Mouse (Mus musculus): ENCODE measurements around the gene Rbm5.

Rbm5 gene

GRCm38 (mm10) chr9:107734567-107734971 is 36.2 kb downstream of the Rbm5 start:
- DNase-seq (ENCODE audit: low spot score in 2 of 2): no peak

GRCm38 (mm10) chr9:107729709-107730108 is 41.1 kb downstream of the Rbm5 start:
- no peak for DNase-seq (ENCODE audit: low spot score in 2 of 2)

- DNase-seq (ENCODE audit: low spot score in 2 of 2): no peak
These were observed 41.7 kb downstream of the Rbm5 start for GRCm38 (mm10) chr9:107728919-107729670.

- no peak for DNase-seq (ENCODE audit: low spot score in 2 of 2)
These were observed 43.8 kb downstream of the Rbm5 start for GRCm38 (mm10) chr9:107727041-107727440.

DNA sequence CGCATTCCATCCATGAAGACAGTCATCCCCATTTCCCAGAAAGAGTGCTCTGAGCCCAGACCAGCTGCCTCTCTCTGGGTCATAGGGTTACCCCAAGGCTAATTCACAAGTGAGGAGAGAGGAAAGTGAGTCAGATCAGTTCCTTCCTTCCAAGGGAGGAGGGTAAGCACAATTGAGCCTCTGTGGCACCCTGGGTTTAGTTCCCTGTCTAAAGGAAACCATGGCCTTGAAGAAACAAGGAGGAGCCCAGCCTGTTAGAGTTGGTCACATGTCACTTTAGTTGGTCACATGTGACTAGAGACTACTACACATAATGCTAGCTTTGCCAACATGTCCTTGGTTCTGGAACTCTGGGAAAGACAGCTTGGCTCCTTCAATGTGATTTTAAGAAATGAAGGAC is 46.0 kb downstream of the Rbm5 start:
- no peak for DNase-seq (ENCODE audit: low spot score in 2 of 2)

DNA sequence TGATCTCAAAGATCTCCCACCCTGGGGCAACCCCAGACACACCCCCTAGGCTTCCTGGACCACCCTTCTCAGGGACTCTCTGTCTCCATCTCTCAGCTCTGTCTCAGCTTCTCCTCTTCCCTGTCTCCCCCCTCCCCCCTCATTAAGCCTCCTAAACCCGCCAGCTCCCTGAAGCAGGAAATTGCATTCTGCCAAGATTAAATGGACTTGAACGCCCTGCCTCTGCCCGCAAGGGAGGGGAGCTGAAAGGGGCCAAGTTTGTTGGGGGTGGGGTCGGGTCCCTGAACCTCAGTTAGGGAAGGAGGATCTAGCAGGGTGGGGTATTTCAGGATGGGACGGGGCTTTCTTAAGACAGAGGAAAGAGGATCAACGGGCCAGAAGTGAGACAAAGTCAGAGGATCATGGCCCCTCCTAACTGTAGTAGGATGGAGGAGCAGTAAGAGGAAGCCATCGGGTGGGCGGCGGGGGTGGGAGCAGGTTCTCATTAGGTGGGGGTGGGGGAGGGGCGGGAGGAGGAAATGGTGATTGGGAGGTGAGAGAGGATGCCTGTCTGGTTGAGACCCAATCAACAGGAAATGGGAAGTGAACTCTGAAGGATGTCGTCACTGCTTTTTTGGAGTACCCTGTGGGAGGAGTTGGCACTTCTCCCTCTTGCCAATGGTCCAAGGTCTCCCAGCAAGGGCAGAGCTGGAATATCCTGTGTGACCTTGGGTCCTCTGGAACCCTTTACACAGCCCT is 46.8 kb downstream of the Rbm5 start:
- no peak for DNase-seq (ENCODE audit: low spot score in 2 of 2)

DNA sequence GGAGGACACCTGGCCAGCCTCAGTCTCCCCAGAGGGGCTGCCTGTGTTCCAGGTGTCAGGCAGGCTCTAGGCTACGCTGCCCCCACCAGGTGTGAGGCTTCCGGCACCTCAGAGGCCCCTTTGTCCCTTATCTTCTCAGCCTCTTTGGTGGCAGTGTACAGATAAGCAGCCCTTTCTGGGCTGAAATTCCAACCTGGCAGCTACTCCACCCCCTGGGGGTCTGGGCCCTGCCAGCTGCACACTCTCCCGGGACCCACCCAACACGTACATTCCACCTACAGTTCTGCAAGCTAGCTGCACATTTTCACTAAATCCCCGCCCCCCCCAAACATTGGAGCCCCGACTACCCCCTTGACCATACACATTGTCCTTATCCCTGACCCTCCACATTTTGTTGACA is 47.5 kb downstream of the Rbm5 start:
- no peak for DNase-seq (ENCODE audit: low spot score in 2 of 2)

DNA sequence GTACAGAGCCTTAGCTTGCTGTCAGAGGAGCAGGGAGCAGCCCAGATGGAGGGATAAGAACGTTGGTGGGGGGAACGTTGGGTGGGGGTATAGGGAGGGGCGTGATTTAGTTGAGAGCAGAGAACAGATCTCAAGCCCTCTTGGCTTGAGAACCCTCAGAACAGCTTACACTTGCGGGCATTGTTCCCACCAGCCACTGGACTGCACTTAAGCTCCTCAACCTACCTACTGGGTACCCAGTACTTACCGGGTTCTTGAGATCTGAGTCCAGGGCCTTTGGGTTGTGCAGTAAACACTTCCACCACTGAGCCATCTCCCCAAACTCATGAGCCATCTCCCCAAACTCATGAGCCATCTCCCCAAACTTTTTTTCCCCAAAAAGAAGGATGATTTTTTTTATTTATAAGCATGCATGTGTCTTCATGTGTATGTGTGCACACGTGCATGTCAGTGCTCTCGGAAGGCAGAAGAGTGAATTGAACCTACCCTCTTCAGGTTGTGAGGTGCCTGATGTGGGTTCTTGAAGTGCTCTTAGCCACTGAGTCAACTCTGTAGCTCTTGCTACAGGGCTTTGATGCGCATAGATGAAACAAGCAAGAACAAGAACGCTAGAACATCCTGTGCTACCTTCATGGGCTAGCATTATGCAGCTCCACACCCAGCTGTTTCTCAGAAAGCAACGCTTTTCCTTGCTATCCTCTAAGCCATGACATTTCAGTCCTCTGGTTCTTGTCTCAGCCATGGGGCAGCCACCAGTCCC is 51.8 kb downstream of the Rbm5 start:
- no peak for DNase-seq (ENCODE audit: low spot score in 2 of 2)

- DNase-seq (ENCODE audit: low spot score in 2 of 2): no peak
These were observed 53.8 kb downstream of the Rbm5 start for GRCm38 (mm10) chr9:107716951-107717350.

GRCm38 (mm10) chr9:107715632-107716031 is 55.2 kb downstream of the Rbm5 start:
- no peak for DNase-seq (ENCODE audit: low spot score in 2 of 2)

GRCm38 (mm10) chr9:107714221-107714952 is 56.4 kb downstream of the Rbm5 start:
- DNase-seq (ENCODE audit: low spot score in 2 of 2): no peak

GRCm38 (mm10) chr9:107709697-107710483 is 60.9 kb downstream of the Rbm5 start, which contains the start of gene Sema3f:
Gene Sema3f (minus strand): TSS chr9:107710475.
- DNase-seq (ENCODE audit: low spot score in 2 of 2): peak; percentile 67 to 83

DNA sequence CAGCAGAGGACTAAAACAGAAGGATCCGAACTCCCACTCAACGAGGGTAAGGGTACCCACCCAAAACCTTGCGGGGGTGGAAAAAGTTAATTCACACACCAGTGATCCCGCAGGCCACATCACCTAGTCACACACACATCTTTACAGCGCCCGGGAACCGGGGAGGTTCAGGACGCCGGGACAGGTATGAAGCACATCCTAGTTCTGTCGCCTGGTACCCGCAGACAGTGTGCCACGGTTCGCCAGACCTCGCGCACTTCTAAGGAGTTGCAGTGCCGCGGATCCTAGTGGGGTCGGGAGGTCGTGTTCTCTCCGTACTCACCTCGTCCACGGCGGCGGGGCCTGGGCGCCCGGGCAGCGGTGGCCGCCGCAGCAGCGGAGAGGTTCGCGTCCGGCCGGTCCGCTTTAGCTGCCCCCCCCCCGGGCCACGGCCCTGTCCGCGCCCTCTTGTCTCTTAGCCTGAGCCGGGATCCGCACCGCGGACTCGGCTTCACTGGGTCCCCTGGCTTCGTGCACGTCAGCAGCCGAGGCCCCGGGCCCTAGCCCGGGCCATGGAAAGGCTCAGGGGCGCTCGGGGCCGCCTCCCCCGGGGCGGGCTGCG is 61.6 kb downstream of the Rbm5 start:
- DNase-seq (ENCODE audit: low spot score in 2 of 2): no peak

DNA sequence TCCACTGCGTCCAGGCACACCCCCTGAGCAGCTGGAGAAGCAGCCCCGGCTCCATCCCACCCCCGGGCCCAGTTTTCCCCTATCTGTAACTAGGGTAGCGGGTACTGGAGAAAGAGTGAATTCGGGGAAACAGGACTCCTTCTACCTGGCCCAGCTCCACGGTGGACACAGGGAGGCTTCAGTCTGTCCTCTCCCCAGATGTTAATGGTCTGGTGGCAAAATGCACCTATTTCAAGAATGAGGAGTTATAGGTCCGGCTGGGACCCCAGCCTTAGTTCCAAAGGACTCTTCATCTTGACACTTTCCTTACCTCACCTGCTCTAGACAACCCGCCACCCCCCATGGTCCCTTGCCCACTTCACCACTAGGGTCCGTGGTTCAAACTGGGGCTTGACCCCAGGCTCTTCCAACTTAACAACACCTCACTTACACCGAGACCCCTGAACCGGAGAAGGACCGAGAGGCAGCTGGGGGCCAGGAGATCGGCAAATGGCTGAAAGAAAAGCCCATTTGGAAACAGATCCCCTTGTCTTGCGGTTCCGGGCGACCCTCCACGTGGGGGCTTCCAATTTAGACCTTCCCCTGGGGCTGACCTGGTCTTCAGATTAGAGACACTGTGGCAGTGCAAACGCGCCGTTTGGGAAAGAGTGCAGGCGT is 62.2 kb downstream of the Rbm5 start:
- DNase-seq (ENCODE audit: low spot score in 2 of 2): no peak

DNA sequence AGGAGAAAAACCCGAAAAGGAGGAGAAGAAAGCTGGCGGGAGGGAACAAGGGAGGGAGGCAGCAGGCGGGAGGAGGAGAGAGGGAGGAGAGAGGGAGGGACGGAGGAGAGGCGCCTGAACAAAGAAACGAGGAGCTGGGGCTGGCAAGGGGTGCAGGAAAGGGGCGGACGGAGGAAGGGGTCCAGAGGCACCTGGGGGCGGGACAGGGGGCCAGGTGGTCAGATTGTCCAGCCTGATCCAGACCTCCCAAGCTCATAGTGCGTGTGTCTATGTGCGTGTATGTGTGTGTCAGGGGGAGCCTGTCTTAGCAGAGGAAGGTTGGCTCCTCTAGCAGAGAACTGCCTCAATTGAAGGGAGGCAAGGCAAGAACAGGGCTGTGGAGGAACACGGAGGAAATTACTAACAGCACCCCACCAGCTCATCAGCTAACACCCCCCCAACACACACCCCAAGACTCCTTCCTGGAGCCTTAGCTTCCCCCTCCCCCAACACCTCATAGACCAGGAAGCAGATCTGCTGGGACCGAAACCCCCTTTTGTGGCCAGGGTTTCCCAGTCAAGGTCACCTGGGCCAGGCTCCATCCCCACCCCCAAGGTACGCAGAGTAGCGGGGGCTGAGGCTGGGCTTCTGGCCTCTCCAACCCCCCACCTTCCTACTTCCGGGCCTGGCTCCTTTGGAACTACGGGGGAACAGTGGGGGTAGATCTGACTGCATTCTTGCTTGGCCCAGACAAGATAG is 62.9 kb downstream of the Rbm5 start:
- no peak for DNase-seq (ENCODE audit: low spot score in 2 of 2)

DNA sequence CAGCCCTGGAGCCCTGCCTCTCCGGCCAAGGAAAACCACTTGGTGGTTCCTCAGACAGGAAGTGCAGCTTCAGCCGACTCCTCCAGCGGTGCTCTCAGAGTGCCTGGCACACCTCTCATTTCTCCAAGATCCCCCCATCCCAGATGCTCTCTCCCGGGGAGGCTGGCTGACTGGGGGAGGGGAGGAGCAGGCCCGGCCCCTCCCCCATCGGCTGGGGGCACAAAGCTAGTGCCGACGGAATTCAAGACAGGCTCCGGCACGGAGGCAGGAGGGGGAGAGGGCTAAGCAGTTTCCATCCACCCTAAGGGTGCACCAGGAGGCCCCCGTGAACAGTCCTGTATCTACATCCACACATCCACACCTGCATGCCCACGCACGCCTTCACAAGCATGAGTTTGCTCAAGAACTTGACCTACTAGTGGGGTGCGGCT is 64.0 kb downstream of the Rbm5 start:
- no peak for DNase-seq (ENCODE audit: low spot score in 2 of 2)

DNA sequence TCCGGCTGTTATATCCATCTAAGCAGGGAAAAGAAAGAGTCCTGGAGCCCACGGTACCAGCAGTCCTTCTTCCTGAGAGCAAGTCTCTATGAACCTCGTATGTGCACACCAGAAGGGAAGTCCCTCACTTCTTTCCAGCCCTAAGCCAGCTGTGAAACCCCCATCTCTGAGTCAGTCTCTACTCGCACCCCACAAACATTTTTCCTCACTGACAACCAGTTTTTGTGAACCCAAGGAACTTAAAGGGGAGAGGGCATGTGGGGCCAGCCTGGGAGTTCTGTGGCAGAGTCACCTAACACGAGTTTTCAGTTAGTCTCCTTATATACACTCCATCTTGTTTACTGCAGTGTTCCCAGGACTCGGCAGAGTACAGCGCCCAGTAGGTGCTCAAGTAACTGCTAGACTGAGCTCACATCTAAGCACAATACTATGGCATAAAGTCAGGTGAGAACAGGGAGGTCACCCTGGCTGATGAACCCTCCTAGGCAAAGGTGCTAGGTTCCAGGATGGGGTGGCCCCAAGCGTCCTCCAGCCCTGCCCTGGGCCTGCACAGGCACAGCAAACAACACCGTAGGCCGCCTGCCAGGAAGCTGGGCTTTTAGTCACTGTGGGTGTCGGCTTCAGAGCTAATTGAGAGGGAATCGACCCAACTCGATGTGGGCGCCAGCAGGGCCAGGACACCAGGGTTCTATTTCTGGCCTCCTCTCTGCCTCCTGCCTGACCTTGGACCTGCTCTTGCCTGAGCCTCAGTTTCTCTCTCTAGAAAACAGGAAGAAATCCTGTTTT is 67.3 kb downstream of the Rbm5 start:
- DNase-seq (ENCODE audit: low spot score in 2 of 2): no peak

GRCm38 (mm10) chr9:107702606-107703185 is 68.1 kb downstream of the Rbm5 start:
- DNase-seq (ENCODE audit: low spot score in 2 of 2): no peak

Measured in spleen, postnatal 4 days (tissue).